In genomic region chr14:56778933-56779300, GRCm38 (mm10) we compare ENCODE assay signal across 8 mouse cellular contexts. TPM values are rescaled to one million over a fixed set of nuclear protein-coding genes. Genes with fewer than 3 reads are reported as not detected.
DNase-seq lines count a peak whose midpoint lies in the region; ATAC-seq and TF ChIP-seq lines count a peak whose summit lies in the region.

No protein-coding gene starts in this region.

- H3K79me2 ChIP-seq in myocyte (ENCODE audit: control insufficient read depth, insufficient read depth) = peaks cover 39% of the 10 kb centered on the region

- no peaks in the 10 kb centered on the region for H3K36me3 ChIP-seq in kidney, embryonic 16.5 days (ENCODE audit: insufficient read depth, low read length)
- peaks cover 17% of the 10 kb centered on the region for H3K36me3 ChIP-seq in embryonic facial prominence, embryonic 10.5 days (replicated peaks)
- H3K36me3 ChIP-seq in hindbrain, postnatal 0 days (ENCODE audit: insufficient read depth, low read length) = no peaks in the 10 kb centered on the region
- no peaks in the 10 kb centered on the region for H3K36me3 ChIP-seq in myocyte (ENCODE audit: control insufficient read depth, insufficient read depth)

- H3K4me1 ChIP-seq in kidney, embryonic 16.5 days (ENCODE audit: insufficient read depth, low read length) = peaks cover 17% of the 10 kb centered on the region
- H3K4me1 ChIP-seq in embryonic facial prominence, embryonic 10.5 days = peaks cover 23% of the 10 kb centered on the region
- H3K4me1 ChIP-seq in hindbrain, postnatal 0 days (ENCODE audit: insufficient read depth, low read length) = peaks cover 6% of the 10 kb centered on the region; the same call in 1 of the 2 replicates

- H3K27me3 ChIP-seq in kidney, embryonic 16.5 days (ENCODE audit: insufficient read depth, low read length) = no peaks in the 10 kb centered on the region
- H3K27me3 ChIP-seq in embryonic facial prominence, embryonic 10.5 days (replicated peaks; ENCODE audit: low read depth, poor library complexity, severe bottlenecking) = no peaks in the 10 kb centered on the region
- H3K27me3 ChIP-seq in hindbrain, postnatal 0 days (ENCODE audit: insufficient read depth, low read length) = no peaks in the 10 kb centered on the region
- H3K27me3 ChIP-seq in myocyte (ENCODE audit: control insufficient read depth, insufficient read depth, insufficient read length) = no peaks in the 10 kb centered on the region

- 39% methylated on average over 3 of the region's 3 CpGs for WGBS in kidney, embryonic 16.5 days
- 52% methylated on average over 3 of the region's 3 CpGs for WGBS in embryonic facial prominence, embryonic 10.5 days
- WGBS in hindbrain, postnatal 0 days = 34% methylated on average over 3 of the region's 3 CpGs

- peak overlapping the region; percentile 98 for H3K27ac ChIP-seq in kidney, embryonic 16.5 days (ENCODE audit: low read length)
- peak overlapping the region; percentile 95 for H3K27ac ChIP-seq in embryonic facial prominence, embryonic 10.5 days (replicated peaks)
- H3K27ac ChIP-seq in hindbrain, postnatal 0 days = peak overlapping the region; percentile 99

- peak; percentile 9; the same call in 1 of the 2 replicates for ATAC-seq in kidney, embryonic 16.5 days (ENCODE audit: low FRiP score, low TSS enrichment)
- ATAC-seq in hindbrain, postnatal 0 days = no peak

- peak overlapping the region; percentile 63; the same call in 1 of the 2 replicates for H3K9ac ChIP-seq in kidney, embryonic 16.5 days (replicated peaks; ENCODE audit: low read length)
- peak overlapping the region; percentile 95 for H3K9ac ChIP-seq in hindbrain, postnatal 0 days (replicated peaks; ENCODE audit: low read length)

- no peak for TF ChIP-seq POLR2A in myocyte (IDR thresholded peaks at IDR 0.05; ENCODE audit: insufficient read length, low read depth)

- H3K4me3 ChIP-seq in kidney, embryonic 16.5 days (ENCODE audit: low read length) = peak overlapping the region; percentile 100
- H3K4me3 ChIP-seq in embryonic facial prominence, embryonic 10.5 days = peak overlapping the region; percentile 96
- peak overlapping the region; percentile 98 for H3K4me3 ChIP-seq in hindbrain, postnatal 0 days (ENCODE audit: low read length)
- H3K4me3 ChIP-seq in myocyte = peak overlapping the region; percentile 98

- H3K9me3 ChIP-seq in kidney, embryonic 16.5 days (ENCODE audit: low read length) = no peaks in the 10 kb centered on the region
- no peaks in the 10 kb centered on the region for H3K9me3 ChIP-seq in embryonic facial prominence, embryonic 10.5 days
- no peaks in the 10 kb centered on the region for H3K9me3 ChIP-seq in hindbrain, postnatal 0 days (ENCODE audit: low read length)

- no peak for TF ChIP-seq CTCF in hindbrain, postnatal 0 days (IDR thresholded peaks at IDR 0.05; ENCODE audit: low read depth)

- H3K4me2 ChIP-seq in kidney, embryonic 16.5 days (replicated peaks; ENCODE audit: low read depth, low read length) = peak overlapping the region; percentile 87
- H3K4me2 ChIP-seq in hindbrain, postnatal 0 days (ENCODE audit: low read depth, low read length) = peak overlapping the region; percentile 75
- peak overlapping the region; percentile 83 for H3K4me2 ChIP-seq in myocyte (ENCODE audit: low read depth)

- no peak overlapping the region for H3ac ChIP-seq in myocyte (ENCODE audit: control insufficient read depth, insufficient read length)

- DNase-seq in kidney, adult 9 months = no peak
- no peak for DNase-seq in embryonic facial prominence, embryonic 10.5 days (ENCODE audit: low spot score)
- DNase-seq in hindbrain, postnatal 0 days (ENCODE audit: low spot score) = no peak
- DNase-seq in cerebellum, postnatal 4 days (ENCODE audit: low spot score in 2 of 2) = no peak
- no peak for DNase-seq in gastrocnemius, adult 8-10 months (ENCODE audit: low spot score in 2 of 2)
- DNase-seq in kidney, postnatal 10 days = no peak

TF ChIP-seq in myocyte, 11 proteins besides CTCF, POLR2A, EP300 and RAD21:
- TF ChIP-seq REST (IDR thresholded peaks at IDR 0.05; ENCODE audit: insufficient read depth, insufficient read length) = no peak
- TF ChIP-seq TCF3 (IDR thresholded peaks at IDR 0.05; ENCODE audit: insufficient read length, low read depth) = no peak
- no peak for TF ChIP-seq MYOD1 (IDR thresholded peaks at IDR 0.05; ENCODE audit: control insufficient read depth in 1 of 3, insufficient read length in 2 of 3, low read depth in 2 of 3)
- TF ChIP-seq USF1 (IDR thresholded peaks at IDR 0.05; ENCODE audit: low read depth) = no peak
- TF ChIP-seq E2F4 (IDR thresholded peaks at IDR 0.05; ENCODE audit: insufficient read depth) = no peak
- no peak for TF ChIP-seq POLR2AphosphoS2 (IDR thresholded peaks at IDR 0.05; ENCODE audit: insufficient read length, low read depth)
- TF ChIP-seq TCF12 (IDR thresholded peaks at IDR 0.05; ENCODE audit: insufficient read depth, poor library complexity, severe bottlenecking) = no peak
- TF ChIP-seq MYOG (IDR thresholded peaks at IDR 0.05; ENCODE audit: control insufficient read depth in 1 of 3, insufficient read depth in 1 of 3, insufficient read length in 2 of 3, low read depth in 2 of 3) = no peak
- no peak for TF ChIP-seq CEBPB (IDR thresholded peaks at IDR 0.05; ENCODE audit: insufficient read depth, poor library complexity, severe bottlenecking)
- no peak for TF ChIP-seq SRF (IDR thresholded peaks at IDR 0.05; ENCODE audit: control insufficient read depth, insufficient read length, low read depth)
- no peak for TF ChIP-seq MAX (IDR thresholded peaks at IDR 0.05; ENCODE audit: low read depth)

RNA-seq across cellular contexts. Expression of gene Pspc1, which starts 0.8 kb away (rescaled TPM):
- 24.6 and 30.1 TPM in 2 replicates for polyA plus RNA-seq in kidney, embryonic 16.5 days (2015; fragmentation: Nextera tagmentation; extraction: Ambion mirVana)
- polyA plus RNA-seq in embryonic facial prominence, embryonic 10.5 days (2016; fragmentation: Nextera tagmentation; extraction: Ambion mirVana) = 41.3 and 44.7 TPM in 2 replicates
- 42.0 and 45.1 TPM in 2 replicates for total RNA-seq in hindbrain, postnatal 0 days (2014; rRNA removed)
- polyA plus RNA-seq in hindbrain, postnatal 0 days (2015; fragmentation: Nextera tagmentation; extraction: Ambion mirVana) = 32.8 and 34.5 TPM in 2 replicates
- 9.6 TPM for polyA plus RNA-seq in myocyte (2012; fragmentation: generic; extraction: Trizol)
- 10 to 100 TPM in 1 of 4 experiments, 1 to 10 TPM in 3; 6.8 to 10.3 (median 9.1) TPM for total RNA-seq in gastrocnemius, adult 8-10 months (2022)

RNA-seq across cellular contexts. Expression of gene Zmym5, which starts 32.6 kb away (rescaled TPM):
- 29.2 and 33.5 TPM in 2 replicates for polyA plus RNA-seq in kidney, embryonic 16.5 days (2015; fragmentation: Nextera tagmentation; extraction: Ambion mirVana)
- 22.2 and 26.5 TPM in 2 replicates for polyA plus RNA-seq in embryonic facial prominence, embryonic 10.5 days (2016; fragmentation: Nextera tagmentation; extraction: Ambion mirVana)
- 12.1 and 12.4 TPM in 2 replicates for total RNA-seq in hindbrain, postnatal 0 days (2014; rRNA removed)
- 25.3 and 25.9 TPM in 2 replicates for polyA plus RNA-seq in hindbrain, postnatal 0 days (2015; fragmentation: Nextera tagmentation; extraction: Ambion mirVana)
- polyA plus RNA-seq in myocyte (2012; fragmentation: generic; extraction: Trizol) = 3.5 TPM
- total RNA-seq in gastrocnemius, adult 8-10 months (2022) = 10 to 100 TPM; 18.8 to 22.6 (median 20.6) TPM
